Comparison of ENCODE assay signal across 8 mouse cellular contexts in genomic region chr11:102297577-102298556, GRCm38 (mm10). TPM values are rescaled to one million over a fixed set of nuclear protein-coding genes. Genes with fewer than 3 reads are reported as not detected.
A peak's percentile ranks its signal among the peaks of the same experiment; 100 is the strongest.
DNase-seq lines count a peak whose midpoint lies in the region; ATAC-seq and TF ChIP-seq lines count a peak whose summit lies in the region.

No protein-coding gene starts in this region.

- peaks cover 2% of the 10 kb centered on the region; the same call in 1 of the 2 replicates for H3K9me3 ChIP-seq in erythroblast, embryonic 14.5 days (ENCODE audit: control insufficient read depth, low read length)
- no peaks in the 10 kb centered on the region for H3K9me3 ChIP-seq in limb, embryonic 14.5 days (ENCODE audit: control insufficient read depth, low read length)
- H3K9me3 ChIP-seq in stomach, embryonic 15.5 days = no peaks in the 10 kb centered on the region

- peak overlapping the region; percentile 84 for H3K4me3 ChIP-seq in erythroblast, embryonic 14.5 days (replicated peaks)
- H3K4me3 ChIP-seq in limb, embryonic 14.5 days (replicated peaks; ENCODE audit: low read length) = peak overlapping the region; percentile 89
- H3K4me3 ChIP-seq in stomach, embryonic 15.5 days (replicated peaks) = peak overlapping the region; percentile 80

- no peaks in the 10 kb centered on the region for H3K27me3 ChIP-seq in erythroblast, embryonic 14.5 days (ENCODE audit: control insufficient read depth)
- no peaks in the 10 kb centered on the region for H3K27me3 ChIP-seq in limb, embryonic 14.5 days (ENCODE audit: control insufficient read depth, insufficient read depth, low read length)
- no peaks in the 10 kb centered on the region for H3K27me3 ChIP-seq in stomach, embryonic 15.5 days (replicated peaks)

- 25% methylated on average over 27 of the region's 27 CpGs for WGBS in limb, embryonic 14.5 days
- WGBS in stomach, embryonic 15.5 days = 21% methylated on average over 27 of the region's 27 CpGs

- H3K4me1 ChIP-seq in erythroblast, embryonic 14.5 days (ENCODE audit: control insufficient read depth) = peaks cover 47% of the 10 kb centered on the region
- H3K4me1 ChIP-seq in limb, embryonic 14.5 days (ENCODE audit: control insufficient read depth, insufficient read depth, low read length) = peaks cover 13% of the 10 kb centered on the region; the same call in 1 of the 2 replicates
- peaks cover 13% of the 10 kb centered on the region; the same call in 1 of the 2 replicates for H3K4me1 ChIP-seq in stomach, embryonic 15.5 days

- H3K36me3 ChIP-seq in erythroblast, embryonic 14.5 days (ENCODE audit: control insufficient read depth) = peaks cover 25% of the 10 kb centered on the region
- H3K36me3 ChIP-seq in limb, embryonic 14.5 days (ENCODE audit: control insufficient read depth, insufficient read depth, low read length) = peaks cover 13% of the 10 kb centered on the region; the same call in 1 of the 2 replicates
- H3K36me3 ChIP-seq in stomach, embryonic 15.5 days = peaks cover 3% of the 10 kb centered on the region

- H3K27ac ChIP-seq in limb, embryonic 14.5 days (replicated peaks; ENCODE audit: low read depth, low read length) = peak overlapping the region; percentile 99
- peak overlapping the region; percentile 100 for H3K27ac ChIP-seq in stomach, embryonic 15.5 days

- peak; percentile 75 for DNase-seq in heart, adult 11 months
- no peak for DNase-seq in heart, postnatal 4 days
- DNase-seq in CD4-positive helper T cell, adult 2 months (ENCODE audit: low read depth, low spot score) = peak; percentile 72
- no peak for DNase-seq in limb, embryonic 14.5 days (ENCODE audit: low spot score)
- no peak for DNase-seq in gastrocnemius, postnatal 4 days (ENCODE audit: low spot score in 2 of 2)
- DNase-seq in left cerebral cortex, adult 18-20 months (ENCODE audit: low spot score in 2 of 2) = no peak

- ATAC-seq in limb, embryonic 14.5 days (ENCODE audit: low FRiP score, low read depth) = peak; percentile 7
- ATAC-seq in stomach, embryonic 15.5 days (ENCODE audit: insufficient read depth, low FRiP score, low read depth) = peak; percentile 11; the same call in 1 of the 2 replicates

- TF ChIP-seq POLR2A in limb, embryonic 14.5 days (IDR thresholded peaks at IDR 0.05; ENCODE audit: borderline replicate concordance, extremely low read depth, insufficient read depth, insufficient read length) = no peak

- peak overlapping the region; percentile 91 for H3K9ac ChIP-seq in limb, embryonic 14.5 days (ENCODE audit: low read depth, low read length, severe bottlenecking)
- peak overlapping the region; percentile 50 for H3K9ac ChIP-seq in stomach, embryonic 15.5 days

- H3K4me2 ChIP-seq in limb, embryonic 14.5 days (replicated peaks; ENCODE audit: low read depth, low read length, severe bottlenecking) = peak overlapping the region; percentile 89
- H3K4me2 ChIP-seq in stomach, embryonic 15.5 days = peak overlapping the region; percentile 87

RNA-seq across cellular contexts. Expression of gene Atxn7l3, which starts 1.4 kb away (rescaled TPM):
- total RNA-seq in heart, postnatal 4 days (2021) = 10 to 100 TPM; 36.8 to 39.4 TPM
- 4.5 and 6.0 TPM in 2 replicates for polyA plus RNA-seq in erythroblast, embryonic 14.5 days (2012)
- polyA plus RNA-seq in limb, embryonic 14.5 days (2012; rRNA removed) = 72.1 and 84.0 TPM in 2 replicates
- 21.0 and 23.1 TPM in 2 replicates for polyA plus RNA-seq in limb, embryonic 14.5 days (2014; fragmentation: Nextera tagmentation; extraction: Ambion mirVana)
- 14.5 and 14.8 TPM in 2 replicates for polyA plus RNA-seq in stomach, embryonic 15.5 days (2015; fragmentation: Nextera tagmentation; extraction: Ambion mirVana)
- 10 to 100 TPM; 40.3 to 40.9 TPM for total RNA-seq in gastrocnemius, postnatal 4 days (2021)
- total RNA-seq in left cerebral cortex, adult 18-20 months (2021) = 100 to 1,000 TPM; 224 to 230 TPM

RNA-seq across cellular contexts. Expression of gene Tmub2, which starts 13.1 kb away (rescaled TPM):
- total RNA-seq in heart, postnatal 4 days (2021) = 10 to 100 TPM; 26.6 to 27.7 TPM
- 8.1 and 8.9 TPM in 2 replicates for polyA plus RNA-seq in erythroblast, embryonic 14.5 days (2012)
- polyA plus RNA-seq in limb, embryonic 14.5 days (2012; rRNA removed) = 59.9 and 68.6 TPM in 2 replicates
- 52.6 and 53.5 TPM in 2 replicates for polyA plus RNA-seq in limb, embryonic 14.5 days (2014; fragmentation: Nextera tagmentation; extraction: Ambion mirVana)
- 47.8 and 51.9 TPM in 2 replicates for polyA plus RNA-seq in stomach, embryonic 15.5 days (2015; fragmentation: Nextera tagmentation; extraction: Ambion mirVana)
- total RNA-seq in gastrocnemius, postnatal 4 days (2021) = 10 to 100 TPM; 25.9 to 26.3 TPM
- 10 to 100 TPM; 65.1 to 71.0 TPM for total RNA-seq in left cerebral cortex, adult 18-20 months (2021)

RNA-seq across cellular contexts. Expression of gene Ubtf, which starts 21.7 kb away (rescaled TPM):
- 10 to 100 TPM; 81.9 to 89.3 TPM for total RNA-seq in heart, postnatal 4 days (2021)
- polyA plus RNA-seq in erythroblast, embryonic 14.5 days (2012) = 10.3 and 12.3 TPM in 2 replicates
- 61.0 and 81.3 TPM in 2 replicates for polyA plus RNA-seq in limb, embryonic 14.5 days (2012; rRNA removed)
- polyA plus RNA-seq in limb, embryonic 14.5 days (2014; fragmentation: Nextera tagmentation; extraction: Ambion mirVana) = 79.7 and 89.4 TPM in 2 replicates
- 82.7 and 83.0 TPM in 2 replicates for polyA plus RNA-seq in stomach, embryonic 15.5 days (2015; fragmentation: Nextera tagmentation; extraction: Ambion mirVana)
- total RNA-seq in gastrocnemius, postnatal 4 days (2021) = 10 to 100 TPM; 85.8 to 98.3 TPM
- 100 to 1,000 TPM; 123 to 140 TPM for total RNA-seq in left cerebral cortex, adult 18-20 months (2021)

RNA-seq across cellular contexts. Expression of gene Asb16, which starts 29.3 kb away (rescaled TPM):
- total RNA-seq in heart, postnatal 4 days (2021) = under 1 TPM; 0.33 to 0.41 TPM
- 0.01 and 0.02 TPM in 2 replicates for polyA plus RNA-seq in erythroblast, embryonic 14.5 days (2012)
- polyA plus RNA-seq in limb, embryonic 14.5 days (2012; rRNA removed) = 2.2 and 2.8 TPM in 2 replicates
- 0.25 and 0.48 TPM in 2 replicates for polyA plus RNA-seq in limb, embryonic 14.5 days (2014; fragmentation: Nextera tagmentation; extraction: Ambion mirVana)
- 0.09 TPM in 1 of 2 replicates, not detected in the other for polyA plus RNA-seq in stomach, embryonic 15.5 days (2015; fragmentation: Nextera tagmentation; extraction: Ambion mirVana)
- 10 to 100 TPM; 25.7 to 31.1 TPM for total RNA-seq in gastrocnemius, postnatal 4 days (2021)
- total RNA-seq in left cerebral cortex, adult 18-20 months (2021) = 1 to 10 TPM; 2.2 to 2.9 TPM

RNA-seq across cellular contexts. Expression of gene BC030867, which starts 49.2 kb away (rescaled TPM):
- total RNA-seq in heart, postnatal 4 days (2021) = 1 to 10 TPM; 5.3 TPM
- 0.50 and 1.6 TPM in 2 replicates for polyA plus RNA-seq in erythroblast, embryonic 14.5 days (2012)
- polyA plus RNA-seq in limb, embryonic 14.5 days (2012; rRNA removed) = 14.2 and 15.4 TPM in 2 replicates
- polyA plus RNA-seq in limb, embryonic 14.5 days (2014; fragmentation: Nextera tagmentation; extraction: Ambion mirVana) = 11.8 and 11.9 TPM in 2 replicates
- polyA plus RNA-seq in stomach, embryonic 15.5 days (2015; fragmentation: Nextera tagmentation; extraction: Ambion mirVana) = 11.4 and 11.7 TPM in 2 replicates
- total RNA-seq in gastrocnemius, postnatal 4 days (2021) = 1 to 10 TPM; 2.3 to 2.6 TPM
- total RNA-seq in left cerebral cortex, adult 18-20 months (2021) = 1 to 10 TPM; 1.0 to 2.3 TPM

Comparison
In these comparisons a context has a peak if more than half of its experiments do, and no peak if none do; other contexts are left out.
1. DNase-seq: peak in heart, adult 11 months (single experiment) and CD4-positive helper T cell, adult 2 months (single experiment); none in heart, postnatal 4 days (single experiment), limb, embryonic 14.5 days (single experiment), gastrocnemius, postnatal 4 days (0 of 2) and left cerebral cortex, adult 18-20 months (0 of 2).
2. RNA of gene Atxn7l3, which starts 1.4 kb away (total RNA-seq): 224 to 230 TPM in left cerebral cortex, adult 18-20 months; 40.3 to 40.9 TPM in gastrocnemius, postnatal 4 days and 36.8 to 39.4 TPM in heart, postnatal 4 days; every median in the first group is over 4 times any median in the second.
3. Peak in every context shown above with its lines, with median percentiles within 50 percentile points of each other: H3K4me3 ChIP-seq.